Mouse (Mus musculus) spleen, adult 2 months (tissue): ENCODE measurements at regions not wholly inside any gene's neighbourhood (a gene's known extent, or its start where the extent isn't known, plus 50 kb on each side); places are given as distances from the start of the nearest gene placed in this dataset.
"Not testable (repeated sequence)": the region's sequence is repeated elsewhere in the genome, so short reads cannot be mapped to it uniquely, and the experiment has no call there.

Experiments used
- DNase-seq, 2 experiments: peaks; one replicate each; pipeline versions ENCODE4 v3.0.0 to v3.0.0-alpha.2; 2012 to 2021; ENCODE audit warnings: low spot score in 2 of 2, low read depth in 1 of 2
- H3K27ac ChIP-seq: fragments of 200-500 bp; 2 replicates; pipeline ENCODE4 v1.5.1; 2012; ENCODE audit warnings: low read length, inconsistent platforms; ENCODE audit not compliant: insufficient read depth
- H3K27me3 ChIP-seq: fragments of 200-500 bp; 2 replicates; pipeline ENCODE4 v1.6.1; 2012; ENCODE audit warnings: mild to moderate bottlenecking, moderate library complexity, low read length, inconsistent platforms; ENCODE audit not compliant: control insufficient read depth, insufficient read depth
- H3K36me3 ChIP-seq: fragments of 200-500 bp; 2 replicates; pipeline ENCODE4 v1.6.1; 2012; ENCODE audit warnings: mild to moderate bottlenecking, low read length, inconsistent platforms; ENCODE audit not compliant: control insufficient read depth, insufficient read depth
- H3K4me1 ChIP-seq: fragments of 200-500 bp; 2 replicates; pipeline ENCODE4 v1.6.1; 2011; ENCODE audit warnings: inconsistent platforms; ENCODE audit not compliant: control insufficient read depth, insufficient read depth, insufficient read length
- H3K4me3 ChIP-seq: fragments of 200-500 bp; 2 replicates; pipeline ENCODE4 v1.5.1; 2011; ENCODE audit warnings: mild to moderate bottlenecking, inconsistent platforms; ENCODE audit not compliant: insufficient read depth, insufficient read length; ENCODE audit errors: extremely low read depth
- CTCF ChIP-seq: fragments of 200-500 bp; IDR thresholded peaks from 2 replicates; pipeline ENCODE4 v1.5.1; 2011; ENCODE audit warnings: mild to moderate bottlenecking, inconsistent platforms; ENCODE audit not compliant: insufficient read depth, insufficient read length, insufficient replicate concordance; ENCODE audit errors: extremely low read depth
- POLR2A ChIP-seq: fragments of 200-500 bp; IDR thresholded peaks from 2 replicates; pipeline ENCODE4 v1.6.1; 2011; ENCODE audit warnings: low read depth, low read length, inconsistent platforms
- WGBS: fragments of 180-500 bp; shearing (Covaris S2); methylation state at CpG from one replicate; pipeline ENCODE4 v1.1.7; 2018; 5-methylcytosine and 5-hydroxymethylcytosine counted together

- no peaks in the 10 kb centered on the region for H3K27me3 ChIP-seq
- DNase-seq = no peak
- WGBS = 81% methylated on average over 4 of the region's 4 CpGs
- TF ChIP-seq CTCF (no peak), POLR2A (no peak)
- H3K36me3 ChIP-seq = no peaks in the 10 kb centered on the region
- no peaks in the 10 kb centered on the region for H3K4me1 ChIP-seq
- no peak overlapping the region for H3K4me3 ChIP-seq
- H3K27ac ChIP-seq = no peak overlapping the region
Observed at GRCm38 (mm10) chr3:120441127-120441526, 656.9 kb upstream of the Ptbp2 start.

- Histone ChIP-seq H3K27ac (no peak overlapping the region), H3K36me3 (no peaks in the 10 kb centered on the region), H3K4me3 (no peak overlapping the region), H3K27me3 (no peaks in the 10 kb centered on the region), H3K4me1 (no peaks in the 10 kb centered on the region)
- WGBS = 82% methylated on average over 2 of the region's 2 CpGs
- no peak for TF ChIP-seq POLR2A
- no peak for DNase-seq
Observed at GRCm38 (mm10) chr3:120430285-120430684, 646.0 kb upstream of the Ptbp2 start.

DNA sequence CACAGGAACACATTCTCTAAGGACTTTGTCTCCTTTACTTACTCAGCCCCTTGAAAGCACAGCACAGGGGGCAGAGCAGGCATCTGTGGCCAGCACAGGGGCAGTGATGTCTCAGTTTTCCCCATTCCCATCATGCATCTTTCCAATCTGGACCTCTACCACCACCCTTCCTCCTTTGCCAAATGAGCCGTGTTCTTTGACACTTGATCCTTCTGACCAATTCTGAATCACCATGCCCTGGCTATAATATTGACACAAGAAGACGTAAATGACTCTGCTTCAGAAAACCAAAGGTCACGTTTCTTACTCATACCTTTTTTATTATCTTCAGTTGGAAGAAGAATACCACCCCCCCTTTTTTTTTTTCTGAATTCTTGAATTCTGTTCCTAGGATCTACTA, 632.4 kb upstream of the Ptbp2 start:
- H3K4me1 ChIP-seq = no peaks in the 10 kb centered on the region
- no peak overlapping the region for H3K27ac ChIP-seq
- H3K27me3 ChIP-seq = no peaks in the 10 kb centered on the region
- no peaks in the 10 kb centered on the region for H3K36me3 ChIP-seq
- no peak overlapping the region for H3K4me3 ChIP-seq
- DNase-seq = no peak
- TF ChIP-seq POLR2A = no peak
- no peak for TF ChIP-seq CTCF
- 85% methylated on average over 3 of the region's 3 CpGs for WGBS

GRCm38 (mm10) chr3:120375688-120376289, 591.5 kb upstream of the Ptbp2 start:
- no peak for TF ChIP-seq POLR2A
- TF ChIP-seq CTCF = no peak
- Histone ChIP-seq H3K4me3 (no peak overlapping the region), H3K4me1 (no peaks in the 10 kb centered on the region), H3K27ac (no peak overlapping the region), H3K27me3 (no peaks in the 10 kb centered on the region), H3K36me3 (no peaks in the 10 kb centered on the region)
- DNase-seq = no peak
- WGBS = 36% methylated on average over 6 of the region's 6 CpGs

DNA sequence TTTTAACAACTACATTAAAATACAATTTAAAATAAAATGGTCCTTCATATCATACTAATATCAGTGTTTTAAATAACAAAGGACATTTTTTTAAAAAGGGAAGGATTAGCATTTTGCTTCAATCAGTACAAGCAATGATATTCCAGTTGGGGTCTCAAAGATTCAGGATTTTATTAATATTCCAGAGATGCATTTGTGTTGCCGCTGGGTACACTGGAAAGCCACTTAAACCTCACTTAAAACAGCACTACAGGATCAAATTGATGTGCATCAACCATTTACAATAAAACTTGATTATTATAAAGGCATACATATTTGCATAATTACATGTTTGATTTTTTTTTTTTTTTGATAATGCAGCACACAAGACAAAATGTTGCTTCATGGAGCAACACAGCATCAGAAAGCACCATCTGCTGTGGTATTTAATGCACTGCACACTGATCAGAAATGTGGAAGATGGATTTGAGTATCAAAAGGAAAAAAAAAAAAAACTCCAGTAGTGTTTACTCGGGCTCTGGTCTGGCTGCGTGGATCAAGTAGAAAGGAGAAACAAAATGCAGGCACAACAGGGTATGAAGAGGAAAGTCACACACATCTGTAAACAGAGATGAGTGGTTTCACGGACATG, 558.6 kb upstream of the Ptbp2 start:
- Histone ChIP-seq H3K4me1 (no peaks in the 10 kb centered on the region), H3K27ac (no peak overlapping the region), H3K27me3 (no peaks in the 10 kb centered on the region), H3K4me3 (no peak overlapping the region), H3K36me3 (no peaks in the 10 kb centered on the region)
- WGBS = 74% methylated on average over 4 of the region's 4 CpGs
- DNase-seq = no peak
- no peak for TF ChIP-seq POLR2A
- TF ChIP-seq CTCF = no peak

DNA sequence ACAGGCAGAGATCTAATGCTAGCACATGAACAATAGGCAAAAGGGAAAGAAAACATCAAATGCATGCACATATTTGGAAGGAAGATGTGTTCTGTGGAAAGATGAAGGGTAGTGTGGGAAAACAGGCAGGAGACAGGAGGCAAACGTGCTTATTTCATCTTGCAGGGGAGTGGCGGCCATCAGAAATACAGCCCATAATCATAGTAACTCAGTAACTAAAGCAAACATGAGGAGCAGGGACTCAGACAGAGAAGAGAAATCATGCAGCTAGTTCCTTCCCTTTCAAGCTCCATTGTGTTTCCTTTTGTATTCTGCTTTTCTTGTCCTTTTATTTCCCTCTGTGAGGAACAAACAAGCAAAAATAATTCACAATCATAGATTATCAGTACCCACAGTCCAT, 557.6 kb upstream of the Ptbp2 start:
- Histone ChIP-seq H3K4me1 (no peaks in the 10 kb centered on the region), H3K36me3 (no peaks in the 10 kb centered on the region), H3K27ac (no peak overlapping the region), H3K4me3 (no peak overlapping the region), H3K27me3 (no peaks in the 10 kb centered on the region)
- DNase-seq = no peak
- TF ChIP-seq CTCF (no peak), POLR2A (no peak)
- 69% methylated on average over 2 of the region's 2 CpGs for WGBS

GRCm38 (mm10) chr3:120335843-120336585, 551.7 kb upstream of the Ptbp2 start:
- H3K4me1 ChIP-seq = no peaks in the 10 kb centered on the region
- H3K27me3 ChIP-seq = no peaks in the 10 kb centered on the region
- no peak overlapping the region for H3K27ac ChIP-seq
- no peak for DNase-seq
- H3K36me3 ChIP-seq = no peaks in the 10 kb centered on the region
- no peak overlapping the region for H3K4me3 ChIP-seq
- 72% methylated on average over 7 of the region's 7 CpGs for WGBS
- TF ChIP-seq POLR2A (no peak), CTCF (no peak)

DNA sequence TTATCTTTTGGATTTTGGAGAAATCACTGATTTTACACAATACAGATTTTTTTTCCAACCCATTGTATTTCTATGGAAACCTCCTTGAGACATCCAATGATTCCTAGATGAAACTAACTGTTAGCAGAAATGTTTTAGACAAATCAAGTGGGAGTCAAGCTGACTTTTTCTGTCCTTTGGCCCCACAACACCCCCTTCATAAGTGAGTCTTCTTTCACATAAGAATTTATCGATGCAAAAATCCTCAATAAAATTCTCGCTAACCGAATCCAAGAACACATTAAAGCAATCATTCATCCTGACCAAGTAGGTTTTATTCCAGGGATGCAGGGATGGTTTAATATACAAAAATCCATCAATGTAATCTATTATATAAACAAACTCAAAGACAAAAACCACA, 522.8 kb upstream of the Ptbp2 start:
- not testable (repeated sequence) for H3K27ac ChIP-seq, H3K27me3 ChIP-seq, DNase-seq, H3K36me3 ChIP-seq, H3K4me1 ChIP-seq, H3K4me3 ChIP-seq
- 90% methylated on average over 3 of the region's 3 CpGs for WGBS
